Mouse (Mus musculus): Measurements from ENCODE around the gene Gm20696. TPM values are rescaled to one million over a fixed set of nuclear protein-coding genes. Genes with fewer than 3 reads are reported as not detected.

Gene Gm20696
- polyA plus RNA-seq, 1 experiment from 2014 or later, result 2.5 TPM

DNA sequence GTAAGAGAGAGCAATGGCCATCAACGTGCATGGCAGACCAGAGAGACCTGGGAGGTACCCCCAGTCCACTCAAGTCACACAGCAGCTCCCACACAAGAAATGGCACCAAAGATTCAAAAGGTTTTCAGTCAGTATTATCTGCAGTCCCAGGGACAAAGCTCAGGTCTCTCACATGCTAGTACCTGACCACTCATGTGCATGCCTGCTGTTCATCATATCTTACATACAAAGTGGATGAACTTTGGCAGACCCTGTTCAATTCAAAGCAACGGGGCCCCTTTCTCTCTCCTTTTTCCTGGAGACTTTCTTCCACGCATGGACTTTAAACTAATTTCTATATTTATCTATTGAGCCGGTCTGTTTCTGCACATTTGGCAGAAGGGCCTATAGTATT lies 404.9 kb downstream of the Gm20696 start:
- Histone ChIP-seq H3K27ac (replicated peaks; ENCODE audit: low read depth, low read length) (no peak overlapping the region), H3K9ac (replicated peaks; ENCODE audit: low read length) (no peak overlapping the region), H3K27me3 (ENCODE audit: control insufficient read depth, insufficient read depth, low read length) (no peaks in the 10 kb centered on the region), H3K4me3 (ENCODE audit: low read depth, low read length) (no peak overlapping the region), H3K4me1 (ENCODE audit: control insufficient read depth, insufficient read depth, low read length) (peaks cover 4% of the 10 kb centered on the region; the same call in 1 of the 2 replicates), H3K9me3 (replicated peaks; ENCODE audit: control insufficient read depth, low read length) (no peaks in the 10 kb centered on the region), H3K36me3 (replicated peaks; ENCODE audit: control insufficient read depth, insufficient read depth, low read depth, low read length) (no peaks in the 10 kb centered on the region), H3K4me2 (ENCODE audit: low read depth, low read length) (no peak overlapping the region)
- DNase-seq (ENCODE audit: low spot score) (no peak), ATAC-seq (replicated peaks; ENCODE audit: insufficient number of reproducible peaks, low FRiP score, low TSS enrichment, low read depth) (no peak)
- WGBS, result 52% methylated on average over 4 of the region's 4 CpGs

DNA sequence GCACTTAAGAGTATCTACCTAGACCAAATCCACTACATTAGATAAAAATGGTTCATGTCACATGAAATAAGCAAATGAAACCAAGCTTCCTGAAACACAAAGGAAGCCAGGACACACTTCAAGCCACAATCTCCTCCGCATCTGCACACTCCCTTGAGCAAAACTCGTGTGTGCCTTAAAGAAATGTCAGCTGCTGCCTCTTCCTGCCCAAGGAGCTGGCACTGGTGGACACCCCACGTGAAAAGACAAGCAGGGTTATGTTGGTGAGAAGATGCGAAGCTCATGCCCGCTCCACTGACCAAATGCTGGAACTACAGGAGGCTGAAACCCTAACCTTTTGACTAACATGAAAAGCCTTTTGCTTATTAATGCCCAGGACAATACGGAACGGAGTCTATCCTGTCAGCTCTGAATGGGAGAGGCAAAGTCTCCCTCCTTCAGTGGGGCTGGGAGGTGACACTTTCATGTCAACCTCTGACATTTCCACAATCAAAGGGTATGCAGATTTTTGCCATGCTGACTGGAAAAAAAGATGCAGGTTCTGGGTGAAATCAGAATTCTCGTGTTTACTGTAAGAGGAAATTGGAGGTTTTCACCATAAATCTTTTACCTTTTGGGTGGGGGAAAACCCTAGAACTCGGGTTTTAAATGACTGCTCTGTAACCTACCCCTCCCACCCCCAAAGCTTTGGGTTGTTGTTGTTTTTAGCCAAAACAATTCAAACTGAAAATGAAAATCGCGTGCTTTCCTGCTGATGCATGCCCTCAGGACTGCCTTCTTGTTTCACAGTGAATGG lies 405.5 kb downstream of the Gm20696 start:
- DNase-seq (ENCODE audit: low spot score) (no peak), ATAC-seq (replicated peaks; ENCODE audit: insufficient number of reproducible peaks, low FRiP score, low TSS enrichment, low read depth) (no peak)
- H3K4me2 ChIP-seq (ENCODE audit: low read depth, low read length), result no peak overlapping the region
- no peaks in the 10 kb centered on the region for H3K4me1 ChIP-seq (ENCODE audit: control insufficient read depth, insufficient read depth, low read length)
- H3K9ac ChIP-seq (replicated peaks; ENCODE audit: low read length), result no peak overlapping the region
- no peaks in the 10 kb centered on the region for H3K36me3 ChIP-seq (replicated peaks; ENCODE audit: control insufficient read depth, insufficient read depth, low read depth, low read length)
- H3K27me3 ChIP-seq (ENCODE audit: control insufficient read depth, insufficient read depth, low read length), result no peaks in the 10 kb centered on the region
- WGBS, result 53% methylated on average over 11 of the region's 11 CpGs
- no peak overlapping the region for H3K4me3 ChIP-seq (ENCODE audit: low read depth, low read length)
- H3K27ac ChIP-seq (replicated peaks; ENCODE audit: low read depth, low read length), result no peak overlapping the region
- H3K9me3 ChIP-seq (replicated peaks; ENCODE audit: control insufficient read depth, low read length), result no peaks in the 10 kb centered on the region

DNA sequence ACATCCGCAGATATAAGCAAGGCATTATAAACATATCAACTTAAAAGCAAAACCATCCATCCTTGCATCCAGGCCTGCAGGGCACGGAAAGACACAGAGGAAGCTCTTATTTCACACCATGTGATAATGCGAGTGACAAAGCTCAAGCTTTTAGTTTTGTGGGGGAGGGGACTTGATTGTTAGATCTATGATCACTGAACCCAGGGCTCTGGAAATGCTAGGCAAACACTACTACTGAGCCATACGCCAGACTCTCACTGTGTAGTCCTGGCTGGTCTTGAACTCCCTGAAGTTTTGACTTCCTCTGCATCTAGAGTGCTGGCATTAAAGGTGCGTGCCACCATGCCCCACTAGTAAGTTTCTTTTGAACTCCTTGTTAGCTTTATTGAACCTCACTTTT lies 408.3 kb downstream of the Gm20696 start:
- H3K27ac ChIP-seq (replicated peaks; ENCODE audit: low read depth, low read length), result no peak overlapping the region
- H3K36me3 ChIP-seq (replicated peaks; ENCODE audit: control insufficient read depth, insufficient read depth, low read depth, low read length), result no peaks in the 10 kb centered on the region
- no peak overlapping the region for H3K9ac ChIP-seq (replicated peaks; ENCODE audit: low read length)
- H3K4me2 ChIP-seq (ENCODE audit: low read depth, low read length), result no peak overlapping the region
- no peaks in the 10 kb centered on the region for H3K27me3 ChIP-seq (ENCODE audit: control insufficient read depth, insufficient read depth, low read length)
- ATAC-seq (replicated peaks; ENCODE audit: insufficient number of reproducible peaks, low FRiP score, low TSS enrichment, low read depth) (no peak), DNase-seq (ENCODE audit: low spot score) (no peak)
- H3K9me3 ChIP-seq (replicated peaks; ENCODE audit: control insufficient read depth, low read length), result no peaks in the 10 kb centered on the region
- WGBS, result 57% methylated on average over 5 of the region's 5 CpGs
- no peaks in the 10 kb centered on the region for H3K4me1 ChIP-seq (ENCODE audit: control insufficient read depth, insufficient read depth, low read length)
- H3K4me3 ChIP-seq (ENCODE audit: low read depth, low read length), result no peak overlapping the region

DNA sequence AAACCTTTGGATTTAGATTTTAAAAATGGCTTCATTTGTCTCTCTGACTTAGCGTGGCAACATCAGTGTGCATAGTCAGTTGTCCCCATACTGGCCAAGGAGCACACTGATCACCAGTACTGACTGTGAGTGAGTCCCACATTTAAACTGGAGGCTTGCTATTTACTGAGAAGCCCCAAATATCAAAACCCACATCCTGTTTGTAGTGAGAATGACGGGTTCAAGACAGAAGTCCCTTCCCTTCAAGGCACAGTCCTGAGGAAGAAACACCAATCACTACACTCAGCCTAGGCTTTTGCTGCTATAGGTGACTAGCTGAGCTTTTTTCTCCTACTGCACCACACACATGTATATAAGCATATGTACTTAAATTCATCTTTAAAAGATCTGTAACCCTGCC lies 408.9 kb downstream of the Gm20696 start:
- Histone ChIP-seq H3K4me3 (ENCODE audit: low read depth, low read length) (no peak overlapping the region), H3K4me1 (ENCODE audit: control insufficient read depth, insufficient read depth, low read length) (no peaks in the 10 kb centered on the region), H3K9ac (replicated peaks; ENCODE audit: low read length) (no peak overlapping the region), H3K36me3 (replicated peaks; ENCODE audit: control insufficient read depth, insufficient read depth, low read depth, low read length) (no peaks in the 10 kb centered on the region), H3K27me3 (ENCODE audit: control insufficient read depth, insufficient read depth, low read length) (no peaks in the 10 kb centered on the region), H3K4me2 (ENCODE audit: low read depth, low read length) (no peak overlapping the region), H3K27ac (replicated peaks; ENCODE audit: low read depth, low read length) (no peak overlapping the region), H3K9me3 (replicated peaks; ENCODE audit: control insufficient read depth, low read length) (no peaks in the 10 kb centered on the region)
- DNase-seq (ENCODE audit: low spot score), result no peak
- 79% methylated on average over 2 of the region's 2 CpGs for WGBS
- ATAC-seq (replicated peaks; ENCODE audit: insufficient number of reproducible peaks, low FRiP score, low TSS enrichment, low read depth), result no peak

DNA sequence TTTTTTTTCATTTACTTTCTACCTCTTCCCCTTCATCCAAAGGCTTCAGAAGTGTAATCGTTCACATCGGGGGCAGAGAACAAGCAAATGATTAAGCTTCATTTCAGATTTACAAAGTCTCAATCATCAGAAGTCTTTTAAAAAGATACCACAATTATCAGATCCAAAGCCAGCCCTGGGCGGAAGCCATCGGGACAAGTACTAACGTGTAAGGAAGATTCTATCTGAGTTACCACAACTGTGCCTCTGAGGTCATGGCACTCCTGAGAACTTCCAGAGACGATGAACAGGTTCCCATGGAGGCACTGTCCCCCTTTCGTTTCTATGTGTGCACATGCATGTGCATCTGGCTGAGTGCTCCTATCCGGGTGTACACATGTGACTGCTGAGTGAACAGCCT lies 413.3 kb downstream of the Gm20696 start:
- ATAC-seq (replicated peaks; ENCODE audit: insufficient number of reproducible peaks, low FRiP score, low TSS enrichment, low read depth) (no peak), DNase-seq (ENCODE audit: low spot score) (no peak)
- no peaks in the 10 kb centered on the region for H3K4me1 ChIP-seq (ENCODE audit: control insufficient read depth, insufficient read depth, low read length)
- no peaks in the 10 kb centered on the region for H3K9me3 ChIP-seq (replicated peaks; ENCODE audit: control insufficient read depth, low read length)
- no peak overlapping the region for H3K27ac ChIP-seq (replicated peaks; ENCODE audit: low read depth, low read length)
- WGBS, result 84% methylated on average over 8 of the region's 8 CpGs
- H3K36me3 ChIP-seq (replicated peaks; ENCODE audit: control insufficient read depth, insufficient read depth, low read depth, low read length), result no peaks in the 10 kb centered on the region
- H3K9ac ChIP-seq (replicated peaks; ENCODE audit: low read length), result no peak overlapping the region
- H3K4me2 ChIP-seq (ENCODE audit: low read depth, low read length), result no peak overlapping the region
- H3K27me3 ChIP-seq (ENCODE audit: control insufficient read depth, insufficient read depth, low read length), result no peaks in the 10 kb centered on the region
- no peak overlapping the region for H3K4me3 ChIP-seq (ENCODE audit: low read depth, low read length)

DNA sequence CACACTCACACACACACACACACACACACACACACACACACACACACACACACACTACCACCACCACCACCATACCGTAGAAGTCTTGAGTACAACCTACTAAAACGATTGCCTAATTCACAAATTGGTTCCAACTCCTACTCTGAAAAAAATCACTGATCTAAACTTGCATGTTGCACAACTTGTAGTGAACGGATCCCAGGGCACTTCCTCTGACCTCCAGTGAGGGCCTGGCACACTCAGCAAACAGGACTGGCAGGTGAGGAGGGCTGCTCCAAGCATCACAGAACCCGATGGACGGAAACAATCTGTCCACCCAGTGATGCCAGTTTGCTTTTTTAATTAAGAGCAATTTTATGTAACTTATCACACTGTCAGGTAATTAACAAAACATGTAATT lies 413.8 kb downstream of the Gm20696 start:
- Histone ChIP-seq H3K27ac (replicated peaks; ENCODE audit: low read depth, low read length) (no peak overlapping the region), H3K27me3 (ENCODE audit: control insufficient read depth, insufficient read depth, low read length) (no peaks in the 10 kb centered on the region), H3K4me3 (ENCODE audit: low read depth, low read length) (no peak overlapping the region), H3K4me2 (ENCODE audit: low read depth, low read length) (no peak overlapping the region), H3K9ac (replicated peaks; ENCODE audit: low read length) (no peak overlapping the region), H3K36me3 (replicated peaks; ENCODE audit: control insufficient read depth, insufficient read depth, low read depth, low read length) (no peaks in the 10 kb centered on the region), H3K9me3 (replicated peaks; ENCODE audit: control insufficient read depth, low read length) (no peaks in the 10 kb centered on the region), H3K4me1 (ENCODE audit: control insufficient read depth, insufficient read depth, low read length) (no peaks in the 10 kb centered on the region)
- WGBS, result 79% methylated on average over 5 of the region's 5 CpGs
- DNase-seq (ENCODE audit: low spot score) (no peak), ATAC-seq (replicated peaks; ENCODE audit: insufficient number of reproducible peaks, low FRiP score, low TSS enrichment, low read depth) (no peak)

DNA sequence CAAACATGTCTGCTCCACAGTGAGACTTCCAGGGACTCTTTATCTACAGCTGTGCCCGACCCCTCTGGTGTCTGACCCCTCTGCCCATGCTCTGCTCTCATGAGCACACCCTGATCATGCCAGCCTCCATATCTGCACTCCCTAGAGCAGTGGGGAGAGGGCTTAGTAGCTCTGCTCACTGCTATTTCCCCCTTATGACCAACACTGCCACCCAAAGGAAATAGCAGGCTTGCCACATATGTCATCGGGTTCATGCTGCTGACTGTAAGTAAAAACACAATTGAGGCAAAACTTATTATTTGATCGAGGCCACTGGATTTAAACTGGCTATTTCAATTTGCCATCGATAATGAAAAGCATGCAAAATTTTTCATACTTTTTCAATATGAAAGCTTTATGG lies 414.7 kb downstream of the Gm20696 start:
- Histone ChIP-seq H3K27ac (replicated peaks; ENCODE audit: low read depth, low read length) (no peak overlapping the region), H3K4me2 (ENCODE audit: low read depth, low read length) (no peak overlapping the region), H3K9me3 (replicated peaks; ENCODE audit: control insufficient read depth, low read length) (no peaks in the 10 kb centered on the region), H3K9ac (replicated peaks; ENCODE audit: low read length) (no peak overlapping the region), H3K4me3 (ENCODE audit: low read depth, low read length) (no peak overlapping the region), H3K27me3 (ENCODE audit: control insufficient read depth, insufficient read depth, low read length) (no peaks in the 10 kb centered on the region), H3K4me1 (ENCODE audit: control insufficient read depth, insufficient read depth, low read length) (no peaks in the 10 kb centered on the region), H3K36me3 (replicated peaks; ENCODE audit: control insufficient read depth, insufficient read depth, low read depth, low read length) (no peaks in the 10 kb centered on the region)
- ATAC-seq (replicated peaks; ENCODE audit: insufficient number of reproducible peaks, low FRiP score, low TSS enrichment, low read depth) (no peak; the same call in 1 of the 2 replicates), DNase-seq (ENCODE audit: low spot score) (no peak)
- 91% methylated on average over 4 of the region's 4 CpGs for WGBS

DNA sequence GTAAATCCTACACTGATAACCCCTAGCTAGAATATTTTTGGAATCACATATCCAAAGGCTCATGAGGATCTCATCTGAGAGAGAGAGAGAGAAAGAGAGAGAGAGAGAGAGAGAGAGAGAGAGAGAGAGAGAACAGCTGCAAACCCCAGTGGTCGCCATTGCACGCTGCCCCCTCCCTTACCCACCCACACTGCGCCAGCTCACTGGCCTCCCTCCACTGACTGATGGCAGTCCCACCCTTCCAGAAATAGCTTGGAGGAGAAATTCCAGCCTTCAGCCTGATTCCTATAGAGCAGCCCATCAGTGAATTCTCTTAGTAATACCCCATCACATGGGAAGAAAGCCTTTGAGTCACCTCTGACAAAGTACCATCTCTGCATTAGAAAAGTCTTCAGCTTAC lies 415.4 kb downstream of the Gm20696 start:
- Histone ChIP-seq H3K27me3 (ENCODE audit: control insufficient read depth, insufficient read depth, low read length) (no peaks in the 10 kb centered on the region), H3K4me2 (ENCODE audit: low read depth, low read length) (no peak overlapping the region), H3K4me3 (ENCODE audit: low read depth, low read length) (no peak overlapping the region), H3K4me1 (ENCODE audit: control insufficient read depth, insufficient read depth, low read length) (no peaks in the 10 kb centered on the region), H3K27ac (replicated peaks; ENCODE audit: low read depth, low read length) (no peak overlapping the region), H3K9ac (replicated peaks; ENCODE audit: low read length) (no peak overlapping the region), H3K36me3 (replicated peaks; ENCODE audit: control insufficient read depth, insufficient read depth, low read depth, low read length) (no peaks in the 10 kb centered on the region), H3K9me3 (replicated peaks; ENCODE audit: control insufficient read depth, low read length) (no peaks in the 10 kb centered on the region)
- DNase-seq (ENCODE audit: low spot score) (no peak), ATAC-seq (replicated peaks; ENCODE audit: insufficient number of reproducible peaks, low FRiP score, low TSS enrichment, low read depth) (no peak)
- WGBS, result 89% methylated on average over 3 of the region's 3 CpGs

Measured in embryonic facial prominence, embryonic 11.5 days (tissue).